Comparison of ENCODE assay signal across 18 mouse cellular contexts in genomic region chr8:122251739-122252138, GRCm38 (mm10). TPM values are rescaled to one million over a fixed set of nuclear protein-coding genes. Genes with fewer than 3 reads are reported as not detected.
DNase-seq lines count a peak whose midpoint lies in the region; ATAC-seq and TF ChIP-seq lines count a peak whose summit lies in the region.
"Had no signal": no experiment of that assay in that cellular context is flagged by ENCODE, and none has a peak within 500 bp of the region (broad histone marks: within the 10 kb centered on the region; RNA-seq: fewer than 3 reads in every experiment).

No protein-coding gene starts in this region.

- peaks cover 21% of the 10 kb centered on the region for H3K79me2 ChIP-seq in myocyte (ENCODE audit: control insufficient read depth, insufficient read depth)

- H3K36me3 ChIP-seq in midbrain, embryonic 11.5 days (ENCODE audit: control insufficient read depth, insufficient read depth, low read length), result no peaks in the 10 kb centered on the region
- no peaks in the 10 kb centered on the region for H3K36me3 ChIP-seq in midbrain, postnatal 0 days (ENCODE audit: insufficient read depth, low read length)
- H3K36me3 ChIP-seq in myocyte (ENCODE audit: control insufficient read depth, insufficient read depth), result no peaks in the 10 kb centered on the region
- H3K36me3 ChIP-seq: G1E had no signal

- no peaks in the 10 kb centered on the region for H3K9me3 ChIP-seq in midbrain, embryonic 11.5 days (ENCODE audit: control insufficient read depth, low read length)
- H3K9me3 ChIP-seq in midbrain, postnatal 0 days (ENCODE audit: low read length), result no peaks in the 10 kb centered on the region
- H3K9me3 ChIP-seq: G1E had no signal

- H3K4me2 ChIP-seq in midbrain, embryonic 11.5 days, result no peak overlapping the region
- no peak overlapping the region for H3K4me2 ChIP-seq in midbrain, postnatal 0 days (ENCODE audit: low read depth, low read length, poor library complexity, severe bottlenecking)
- H3K4me2 ChIP-seq in myocyte (ENCODE audit: low read depth), result no peak overlapping the region

- no peak overlapping the region for H3K9ac ChIP-seq in midbrain, embryonic 11.5 days (ENCODE audit: low read length)
- no peak overlapping the region for H3K9ac ChIP-seq in midbrain, postnatal 0 days (replicated peaks; ENCODE audit: low read length, poor library complexity, severe bottlenecking)

- no peak for TF ChIP-seq CTCF in midbrain, postnatal 0 days (IDR thresholded peaks at IDR 0.05)

- no peak for TF ChIP-seq POLR2A in myocyte (IDR thresholded peaks at IDR 0.05; ENCODE audit: insufficient read length, low read depth)

- H3K4me3 ChIP-seq in midbrain, embryonic 11.5 days (ENCODE audit: low read depth, low read length), result no peak overlapping the region
- no peak overlapping the region for H3K4me3 ChIP-seq in midbrain, postnatal 0 days (ENCODE audit: low read depth, low read length)
- no peak overlapping the region for H3K4me3 ChIP-seq in myocyte

- peak; percentile 26 for DNase-seq in midbrain, embryonic 11.5 days (ENCODE audit: low spot score, missing footprints)
- DNase-seq in midbrain, postnatal 0 days (ENCODE audit: low spot score), result no peak
- DNase-seq in adrenal gland, postnatal 10 days, result no peak
- DNase-seq: adrenal gland, adult 2 months; adrenal gland, adult 8-10 months; adrenal gland, postnatal 14 days; adrenal gland, postnatal 25 days; adrenal gland, postnatal 36 days; B cell, adult 2 months; cerebellum, adult 11 months; cerebellum, adult 11-12 months; cerebellum, adult 18-20 months; cerebellum, adult 2 months had no signal

- no peaks in the 10 kb centered on the region for H3K27me3 ChIP-seq in midbrain, embryonic 11.5 days (ENCODE audit: control insufficient read depth, insufficient read depth, low read length)
- H3K27me3 ChIP-seq in midbrain, postnatal 0 days (ENCODE audit: insufficient read depth, low read length), result no peaks in the 10 kb centered on the region
- H3K27me3 ChIP-seq in myocyte (ENCODE audit: control insufficient read depth, insufficient read depth, insufficient read length), result no peaks in the 10 kb centered on the region
- H3K27me3 ChIP-seq: Patski had no signal

- no peak overlapping the region for H3K27ac ChIP-seq in midbrain, embryonic 11.5 days (ENCODE audit: low read depth, low read length)
- H3K27ac ChIP-seq in midbrain, postnatal 0 days (ENCODE audit: low read depth, low read length), result no peak overlapping the region

- no peaks in the 10 kb centered on the region for H3K4me1 ChIP-seq in midbrain, embryonic 11.5 days (ENCODE audit: control insufficient read depth, insufficient read depth, low read length)
- no peaks in the 10 kb centered on the region for H3K4me1 ChIP-seq in midbrain, postnatal 0 days (ENCODE audit: insufficient read depth, low read length)

- WGBS in midbrain, embryonic 11.5 days, result 86% methylated on average over 1 of the region's 1 CpGs
- WGBS in midbrain, postnatal 0 days, result 67% methylated on average over 1 of the region's 1 CpGs

- H3ac ChIP-seq in myocyte (ENCODE audit: control insufficient read depth, insufficient read length), result no peak overlapping the region

- no peak for ATAC-seq in midbrain, embryonic 11.5 days (ENCODE audit: low FRiP score)
- ATAC-seq in midbrain, postnatal 0 days (ENCODE audit: low FRiP score), result no peak
- ATAC-seq: activated CD4-positive, CD25-positive, alpha-beta regulatory T cell, adult 4 months; CD4-positive, CD25-positive, alpha-beta regulatory T cell, adult 4 months; Patski had no signal

TF ChIP-seq in myocyte, 11 proteins besides CTCF, POLR2A, EP300 and RAD21:
- TF ChIP-seq MYOD1 (IDR thresholded peaks at IDR 0.05; ENCODE audit: control insufficient read depth in 1 of 3, insufficient read length in 2 of 3, low read depth in 2 of 3), result peak in 2 of 3 experiments; percentile 52 to 76
- TF ChIP-seq CEBPB (IDR thresholded peaks at IDR 0.05; ENCODE audit: insufficient read depth, poor library complexity, severe bottlenecking), result no peak
- no peak for TF ChIP-seq E2F4 (IDR thresholded peaks at IDR 0.05; ENCODE audit: insufficient read depth)
- peak in 1 of 3 experiments; percentile 43 for TF ChIP-seq MYOG (IDR thresholded peaks at IDR 0.05; ENCODE audit: control insufficient read depth in 1 of 3, insufficient read depth in 1 of 3, insufficient read length in 2 of 3, low read depth in 2 of 3)
- no peak for TF ChIP-seq POLR2AphosphoS2 (IDR thresholded peaks at IDR 0.05; ENCODE audit: insufficient read length, low read depth)
- TF ChIP-seq SRF (IDR thresholded peaks at IDR 0.05; ENCODE audit: control insufficient read depth, insufficient read length, low read depth), result no peak

RNA-seq across cellular contexts. Expression of gene Zfpm1, which starts 30.2 kb away (rescaled TPM):
- 1.6 and 1.8 TPM in 2 replicates for polyA plus RNA-seq in midbrain, embryonic 11.5 days (2014; fragmentation: Nextera tagmentation; extraction: Ambion mirVana)
- total RNA-seq in midbrain, postnatal 0 days (2014; rRNA removed), result 19.6 and 28.6 TPM in 2 replicates
- polyA plus RNA-seq in midbrain, postnatal 0 days (2015; fragmentation: Nextera tagmentation; extraction: Ambion mirVana), result 1.2 TPM in 2 replicates
- 22.6 TPM for polyA plus RNA-seq in myocyte (2012; fragmentation: generic; extraction: Trizol)
- 10 to 100 TPM; 27.2 to 29.0 TPM for total RNA-seq in adrenal gland, postnatal 10 days (2021)
